Mouse (Mus musculus): ENCODE results near the gene Gfm2.

The Gfm2 gene

DNA sequence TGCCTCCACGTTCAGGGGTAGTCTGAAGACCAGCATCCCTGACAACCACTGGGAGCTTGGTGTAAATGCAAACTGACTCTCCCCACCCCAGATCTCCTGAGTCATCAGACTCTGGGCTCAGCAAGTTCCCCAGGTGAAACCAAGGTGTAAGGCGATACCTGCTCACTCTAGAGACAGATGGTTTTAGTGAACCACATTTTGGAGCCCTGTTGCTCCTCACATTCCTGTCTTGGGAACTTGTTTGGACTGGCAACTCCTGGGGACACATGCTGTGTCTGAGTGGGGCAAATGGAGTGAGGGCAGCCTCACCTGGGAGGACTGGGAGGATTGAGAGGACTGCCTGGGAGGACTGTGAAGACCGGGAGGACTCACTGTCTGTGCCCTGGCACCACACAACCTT, 90.1 kb downstream of the Gfm2 start:
- DNase-seq (ENCODE audit: low spot score in 2 of 2) = no peak

DNA sequence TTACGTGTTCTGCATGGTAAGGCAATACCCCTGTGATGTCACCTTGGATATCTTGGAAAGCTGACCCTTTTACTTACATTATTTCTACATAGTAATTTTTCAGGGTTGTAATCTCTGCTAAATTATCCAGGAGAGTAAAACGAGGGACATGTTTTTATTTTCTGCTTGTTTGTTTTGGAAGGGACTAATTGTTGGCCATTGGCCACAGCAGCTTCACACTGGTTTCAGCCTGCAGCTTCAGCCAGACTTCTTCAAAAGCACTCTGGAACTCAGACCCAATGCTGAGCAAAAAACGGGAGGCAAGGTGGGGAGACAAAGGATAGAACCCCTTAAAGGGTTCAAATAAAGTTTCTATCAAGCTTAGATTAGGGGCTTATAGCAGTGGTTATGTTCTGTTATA, 92.4 kb downstream of the Gfm2 start:
- DNase-seq (ENCODE audit: low spot score in 2 of 2) = no peak

Measured in frontal cortex, postnatal 14 days (tissue).